Mouse (Mus musculus): ENCODE results near the gene Ankk1.

The Ankk1 gene

DNA sequence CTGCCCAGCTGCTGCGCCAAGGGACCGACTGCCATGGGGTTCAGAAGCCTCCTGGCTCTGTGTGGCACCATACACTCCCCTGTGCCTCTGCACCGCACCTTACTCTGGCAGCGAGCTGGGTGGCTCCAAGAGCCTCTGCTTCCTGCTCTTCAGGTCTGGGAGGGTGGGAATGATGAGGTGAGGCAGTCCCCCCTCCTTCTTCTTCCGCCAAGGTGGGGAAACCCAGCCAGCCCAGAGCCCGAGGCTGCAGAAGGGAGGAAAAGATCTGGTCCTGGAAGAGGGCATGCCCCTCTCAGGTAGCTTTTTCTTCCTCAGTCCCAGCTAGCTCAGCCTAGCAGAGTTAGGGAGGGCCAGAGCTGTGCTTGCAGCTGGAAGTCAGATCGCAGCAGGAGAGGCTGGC lies at the start of gene Ankk1:
Gene Ankk1 (minus strand): TSS at position 101 of the 400 bp plus-strand sequence.
- DNase-seq (ENCODE audit: extremely low read depth, low read depth), result no peak

DNA sequence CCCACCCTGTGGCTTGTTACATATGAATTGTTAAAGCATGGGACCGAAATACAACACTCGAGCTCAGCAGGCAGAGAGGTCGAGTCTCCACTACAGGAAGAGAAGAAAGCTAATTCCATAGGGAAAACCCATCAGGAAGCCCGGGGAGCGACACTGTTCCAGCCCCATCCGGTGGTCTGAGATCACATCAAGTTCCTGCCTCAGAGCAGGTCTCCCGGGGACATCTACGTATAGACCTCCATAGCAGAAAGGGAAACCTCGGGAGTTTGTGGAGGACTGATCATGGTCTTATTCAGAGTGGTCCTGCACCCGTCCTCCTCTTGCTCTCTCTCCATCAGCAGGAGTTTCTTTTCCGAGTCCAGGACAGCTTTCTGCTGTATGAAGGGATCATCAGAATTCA lies 45.3 kb upstream of the Ankk1 start:
- no peak for DNase-seq (ENCODE audit: extremely low read depth, low read depth)

DNA sequence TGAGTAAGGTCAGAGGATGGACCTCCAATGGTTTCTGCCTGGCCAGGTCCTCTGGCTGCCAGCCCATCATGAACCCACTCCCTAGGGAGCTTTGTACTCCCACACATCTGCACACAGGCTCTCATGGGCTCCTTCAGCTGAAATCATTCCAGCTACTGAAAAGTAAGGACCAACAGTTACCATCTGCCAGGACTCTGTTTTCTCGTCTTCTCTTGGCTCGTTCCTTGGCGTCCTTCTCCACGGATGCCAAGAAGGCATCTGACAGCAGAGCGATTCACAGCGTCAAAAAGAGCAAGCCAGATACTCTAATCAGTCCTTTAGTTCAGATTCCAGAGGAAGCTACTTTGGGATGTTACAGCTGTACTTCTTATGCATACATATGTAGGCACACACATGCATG lies 44.1 kb upstream of the Ankk1 start:
- DNase-seq (ENCODE audit: extremely low read depth, low read depth), result no peak

DNA sequence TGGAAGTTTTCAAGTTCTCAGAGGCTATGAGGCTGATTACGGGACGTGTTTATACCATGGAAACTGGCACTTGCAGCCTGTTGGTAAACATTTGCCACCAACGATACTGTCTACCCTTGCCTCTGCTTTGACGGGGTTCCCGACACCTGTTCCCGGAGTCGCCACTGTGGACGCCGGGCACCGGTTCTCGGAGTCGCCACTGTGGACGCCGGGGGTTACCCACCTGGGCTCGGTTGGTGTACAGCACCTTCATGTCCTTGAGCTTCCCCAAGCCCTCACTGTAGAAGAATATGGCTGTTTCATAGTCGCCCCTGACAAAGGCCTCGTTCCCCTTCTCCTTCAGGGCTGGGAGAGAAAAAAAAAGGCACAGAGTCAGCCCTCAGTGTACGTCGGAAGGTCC lies 43.2 kb upstream of the Ankk1 start:
- no peak for DNase-seq (ENCODE audit: extremely low read depth, low read depth)

DNA sequence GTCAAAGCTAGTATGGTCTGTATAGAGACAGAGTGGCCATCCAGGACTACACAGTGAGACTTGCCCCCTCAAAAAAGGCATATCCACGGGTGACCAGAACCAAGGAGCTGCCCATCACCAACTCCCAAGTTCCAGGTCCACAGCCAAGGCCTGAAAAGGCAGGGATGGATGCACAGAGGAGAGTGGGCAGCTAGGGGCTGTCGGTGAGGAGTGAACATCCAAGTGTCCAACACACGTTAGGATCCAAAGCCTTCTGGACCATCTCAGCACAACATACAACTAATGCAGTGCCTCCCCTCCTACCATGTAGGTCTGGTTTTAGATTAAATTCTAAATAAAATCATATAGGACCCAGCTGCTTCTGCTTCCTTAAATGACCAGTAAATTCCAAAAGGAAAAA lies 29.3 kb upstream of the Ankk1 start:
- no peak for DNase-seq (ENCODE audit: extremely low read depth, low read depth)

DNA sequence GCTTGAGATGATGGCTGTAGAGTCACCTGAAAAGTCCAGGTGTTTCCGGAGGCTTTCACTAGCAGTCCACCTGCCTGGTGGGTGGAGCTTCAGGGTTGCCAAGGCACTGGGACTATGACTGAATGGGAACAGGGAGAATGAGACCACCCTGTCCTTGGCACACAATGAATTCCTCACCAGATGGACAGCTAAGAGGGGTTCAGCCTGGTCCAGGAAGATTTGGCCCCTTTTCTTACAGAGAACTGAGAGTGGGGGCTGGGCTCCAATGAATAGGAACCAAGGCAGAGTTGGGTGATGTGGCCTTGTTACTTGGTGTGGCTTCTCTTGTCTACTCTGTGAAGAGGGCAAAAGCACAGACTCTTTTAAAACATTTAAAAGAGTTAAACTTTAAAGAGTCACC lies 25.6 kb upstream of the Ankk1 start:
- no peak for DNase-seq (ENCODE audit: extremely low read depth, low read depth)

DNA sequence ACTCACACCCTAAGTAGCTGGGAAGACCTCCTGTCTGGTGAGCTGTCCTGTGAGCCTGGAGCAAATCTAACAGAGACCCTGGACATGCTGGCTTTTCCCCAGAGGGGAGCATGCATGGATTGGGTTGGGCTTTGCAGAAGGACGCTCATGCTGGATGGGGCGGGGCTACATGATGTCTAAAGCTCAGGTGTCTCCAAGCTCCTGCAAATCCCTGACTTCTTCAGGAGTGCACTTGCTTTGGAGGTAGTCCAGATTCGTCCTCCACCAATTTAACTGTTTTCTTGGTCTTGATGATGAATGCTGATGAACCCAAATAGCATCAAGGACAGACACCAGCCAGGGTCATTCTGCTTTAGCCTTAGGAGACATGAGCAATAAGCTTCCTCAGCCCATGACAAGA lies 23.7 kb upstream of the Ankk1 start:
- no peak for DNase-seq (ENCODE audit: extremely low read depth, low read depth)

DNA sequence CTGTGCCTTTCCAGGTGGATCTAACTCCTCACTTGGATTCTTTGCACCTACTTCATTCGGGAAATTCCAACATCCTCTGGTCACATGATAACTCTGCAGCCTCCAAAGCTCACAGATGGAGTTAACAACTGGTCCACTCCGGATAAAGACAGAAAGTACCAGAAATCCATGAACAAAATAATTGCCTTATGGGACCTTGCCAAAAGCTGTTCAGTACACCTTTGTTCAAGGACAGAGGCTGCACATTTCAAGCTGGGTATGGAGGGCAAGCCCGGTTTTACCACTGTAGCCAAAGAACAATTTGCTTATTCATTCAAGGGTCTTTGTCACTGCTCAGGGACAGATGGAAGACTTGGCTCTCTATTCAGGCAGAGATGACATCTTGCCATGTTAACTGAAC lies 15.8 kb upstream of the Ankk1 start:
- DNase-seq (ENCODE audit: extremely low read depth, low read depth), result no peak

DNA sequence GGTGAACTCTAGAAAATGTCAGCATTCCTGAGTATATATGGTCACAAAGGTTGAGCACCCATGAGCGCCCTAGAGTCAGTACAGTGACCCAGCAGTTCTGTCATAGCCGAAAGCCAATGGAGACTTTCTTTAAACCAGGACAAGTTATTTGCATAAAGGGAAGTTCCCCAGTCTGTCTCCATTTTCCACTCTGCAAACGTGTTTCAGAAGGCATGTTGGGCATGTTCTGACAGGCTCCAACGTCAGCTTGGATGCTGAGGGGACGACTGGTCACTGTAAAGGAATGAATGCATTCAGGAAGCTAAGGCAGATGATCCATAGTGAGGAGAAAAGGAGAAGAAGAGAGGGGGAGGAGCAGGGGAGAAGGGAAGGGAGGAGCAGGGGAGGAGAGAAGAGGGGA lies 657 bp upstream of the Ankk1 start:
- no peak for DNase-seq (ENCODE audit: extremely low read depth, low read depth)

DNA sequence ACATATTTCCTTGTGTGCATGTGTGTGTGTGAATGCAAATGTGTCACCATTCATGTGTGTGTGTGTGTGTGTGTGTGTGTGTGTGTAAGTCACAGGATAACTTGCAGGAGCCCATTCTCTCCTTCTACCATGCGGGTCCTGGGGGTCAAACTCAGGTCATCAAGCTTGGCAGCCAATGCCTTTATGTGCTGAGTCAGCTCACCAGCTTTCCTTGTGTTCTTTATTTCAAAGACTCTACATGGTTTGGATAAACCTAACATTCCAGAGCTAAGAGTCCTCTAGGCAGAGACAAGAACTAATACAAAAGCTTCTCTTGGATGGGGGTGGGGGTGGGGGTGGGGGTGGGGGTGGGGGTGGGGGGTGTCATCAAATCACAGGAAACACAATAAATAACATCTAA lies 1.2 kb downstream of the Ankk1 start:
- no peak for DNase-seq (ENCODE audit: extremely low read depth, low read depth)

DNA sequence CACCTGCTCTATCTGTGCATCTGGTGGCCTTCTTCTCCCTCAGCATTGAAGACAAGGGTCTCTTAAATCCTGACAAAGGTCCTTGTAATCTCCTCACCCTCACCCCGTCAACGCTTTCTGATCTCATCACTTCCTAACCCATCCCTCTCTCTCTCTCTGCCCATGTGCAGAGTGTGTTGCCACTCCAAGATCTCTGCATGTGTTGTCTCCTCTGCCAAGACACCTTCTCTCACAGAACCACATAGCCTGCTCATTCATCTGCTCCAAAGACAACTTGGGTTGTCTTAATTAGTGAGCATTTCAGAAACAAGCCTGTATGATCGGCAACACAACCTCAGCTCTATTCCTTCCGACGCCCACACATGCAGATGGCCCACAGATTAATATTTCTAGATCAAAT lies 3.0 kb downstream of the Ankk1 start:
- no peak for DNase-seq (ENCODE audit: extremely low read depth, low read depth)

DNA sequence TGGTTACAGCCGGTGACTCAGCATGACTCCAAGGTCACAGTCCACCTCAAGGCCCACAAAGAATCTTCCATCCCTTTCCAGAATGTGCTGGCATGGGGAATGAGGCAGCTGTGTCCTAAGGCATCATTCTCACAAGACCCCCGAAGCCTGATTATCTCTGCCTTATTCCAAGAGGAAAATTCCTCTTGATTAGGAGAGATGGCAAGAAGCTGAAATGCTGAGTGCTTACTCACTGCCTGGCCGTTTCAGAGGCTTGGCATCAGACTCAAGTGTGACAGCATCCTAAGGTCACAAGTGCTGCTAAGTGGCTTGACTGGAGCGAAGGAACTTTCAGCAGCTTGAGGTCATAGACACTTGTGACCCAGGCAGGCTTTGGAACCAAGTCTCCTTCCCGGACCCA lies 16.2 kb downstream of the Ankk1 start:
- no peak for DNase-seq (ENCODE audit: extremely low read depth, low read depth)

DNA sequence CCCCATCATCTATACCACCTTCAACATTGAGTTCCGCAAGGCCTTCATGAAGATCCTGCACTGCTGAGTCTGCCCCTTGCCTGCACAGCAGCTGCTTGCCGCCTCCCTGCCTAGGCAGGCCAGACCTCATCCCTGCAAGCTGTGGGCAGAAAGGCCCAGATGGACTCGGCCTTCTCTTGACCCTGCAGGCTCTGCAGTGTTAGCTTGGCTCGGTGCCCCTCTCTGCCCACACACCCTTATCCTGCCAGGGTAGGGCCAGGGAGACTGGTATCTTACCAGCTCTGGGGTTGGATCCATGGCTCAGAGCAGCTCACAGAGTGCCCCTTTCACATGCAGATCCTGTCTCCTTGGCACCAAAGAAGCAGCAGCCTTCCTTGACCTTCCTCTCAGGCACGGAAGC lies 19.8 kb downstream of the Ankk1 start:
- no peak for DNase-seq (ENCODE audit: extremely low read depth, low read depth)

DNA sequence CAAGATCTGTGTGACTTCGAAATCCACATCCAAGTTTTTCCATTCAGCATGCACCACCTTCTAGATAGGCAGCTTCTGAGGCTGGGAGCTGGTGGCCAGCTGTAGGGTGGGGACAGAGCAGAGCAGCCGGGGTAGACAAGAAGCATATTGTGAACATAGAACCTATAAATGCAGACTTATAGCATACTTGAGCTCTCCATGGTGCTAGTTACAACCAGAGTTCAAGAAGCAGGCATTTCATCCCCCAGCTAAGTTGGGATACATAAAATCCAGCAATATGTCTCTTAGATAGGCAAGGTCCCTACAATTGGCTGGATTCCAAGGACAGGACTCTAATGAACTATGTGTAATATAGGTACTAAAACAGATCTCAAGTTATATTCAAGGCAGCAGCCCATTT lies 23.1 kb downstream of the Ankk1 start:
- DNase-seq (ENCODE audit: extremely low read depth, low read depth), result no peak

DNA sequence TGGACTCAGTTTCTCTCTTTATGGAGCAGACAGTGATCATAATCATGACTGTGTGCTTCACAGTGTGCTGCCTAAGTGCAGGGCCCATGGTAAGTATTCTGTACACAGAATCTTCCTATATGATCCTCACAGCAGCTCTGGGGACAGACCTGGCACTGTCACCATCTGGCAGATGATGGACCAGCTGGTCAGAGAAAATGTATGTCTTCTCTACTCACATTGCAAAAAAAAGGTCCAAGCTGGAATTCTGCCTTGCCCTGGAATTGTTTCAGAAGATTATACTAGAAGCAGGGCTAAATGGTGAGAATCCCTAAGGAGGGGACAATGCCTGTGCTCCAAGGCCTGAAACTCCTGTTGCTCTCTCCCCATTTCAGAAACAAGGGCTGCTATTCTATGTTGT lies 30.8 kb downstream of the Ankk1 start:
- DNase-seq (ENCODE audit: extremely low read depth, low read depth), result no peak

DNA sequence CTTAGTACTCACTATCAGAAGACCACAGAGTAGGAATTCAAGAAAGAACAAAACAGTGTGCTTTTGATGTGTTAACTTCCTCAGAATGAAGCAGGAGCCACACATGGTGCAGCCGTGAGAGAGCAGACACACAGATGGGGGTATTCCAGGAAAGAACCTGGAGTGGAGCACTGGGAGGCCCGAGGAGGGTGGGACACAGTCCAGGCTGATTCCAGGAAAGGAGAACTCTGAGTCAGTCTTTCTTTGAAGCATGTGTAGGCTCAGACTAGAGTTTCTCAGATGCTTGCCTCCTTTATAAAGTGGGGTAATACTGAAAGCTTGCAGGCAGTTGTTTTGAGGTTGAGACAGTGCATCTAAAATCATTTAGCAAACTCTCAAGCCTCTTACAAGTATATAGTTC lies 34.6 kb downstream of the Ankk1 start:
- no peak for DNase-seq (ENCODE audit: extremely low read depth, low read depth)

DNA sequence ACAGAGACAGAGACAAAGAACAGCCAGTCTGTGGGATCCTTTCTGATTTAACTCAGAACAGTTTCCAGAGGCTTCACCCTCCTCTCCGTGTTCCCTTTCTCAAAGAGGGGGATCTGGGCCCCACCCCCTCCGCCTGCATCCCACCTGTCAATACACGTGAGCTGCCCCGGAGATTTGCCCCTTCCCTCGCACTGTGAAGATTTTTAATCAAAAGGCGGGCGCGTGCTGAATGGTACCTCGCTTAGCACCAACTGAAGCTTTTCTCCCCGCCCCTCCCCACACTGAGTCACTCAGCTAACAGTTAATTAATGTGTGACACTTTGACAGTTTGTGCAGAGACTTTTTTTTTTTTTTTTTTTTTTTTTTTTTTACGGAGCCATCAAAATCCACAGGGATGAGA lies 40.7 kb downstream of the Ankk1 start:
- no peak for DNase-seq (ENCODE audit: extremely low read depth, low read depth)

DNA sequence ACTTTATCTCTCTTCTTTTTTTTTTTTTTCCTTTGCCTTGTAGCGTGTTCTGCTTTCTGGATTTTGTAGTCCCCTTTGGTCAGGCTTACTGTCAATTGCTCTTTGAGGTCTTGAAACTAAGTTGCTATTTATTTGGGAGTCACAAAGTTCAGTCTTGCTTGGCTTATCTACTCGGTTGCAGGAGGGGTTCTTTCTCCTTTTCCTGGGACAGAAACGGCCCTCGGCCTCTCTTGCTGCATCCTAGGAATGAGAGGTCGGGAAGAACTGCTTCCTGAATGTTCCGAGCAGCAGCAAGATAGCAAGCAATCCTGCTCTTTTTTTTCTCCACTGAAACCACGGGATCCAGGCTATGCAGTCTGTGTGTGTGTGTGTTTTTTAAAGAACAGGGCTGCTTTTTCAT lies 41.5 kb downstream of the Ankk1 start:
- no peak for DNase-seq (ENCODE audit: extremely low read depth, low read depth)

DNA sequence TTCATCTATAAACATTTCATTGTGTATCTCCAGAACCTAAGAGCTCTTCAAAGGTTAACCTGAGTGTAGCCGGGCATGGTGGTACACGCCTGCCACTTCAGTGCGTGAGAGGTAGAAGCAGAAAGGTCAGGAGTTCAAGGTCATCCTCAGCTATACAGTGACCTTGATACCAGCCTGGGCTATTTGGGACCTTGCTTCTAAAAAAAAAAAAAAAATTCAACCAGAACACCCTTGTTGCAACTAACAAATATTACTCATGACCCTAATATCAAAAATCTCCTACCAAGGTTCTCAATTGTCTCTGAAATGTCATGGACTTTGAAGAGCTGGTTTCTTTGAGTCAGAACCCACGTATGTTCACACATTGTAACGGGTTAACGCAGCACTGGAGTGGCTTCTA lies 42.0 kb downstream of the Ankk1 start:
- DNase-seq (ENCODE audit: extremely low read depth, low read depth), result no peak

DNA sequence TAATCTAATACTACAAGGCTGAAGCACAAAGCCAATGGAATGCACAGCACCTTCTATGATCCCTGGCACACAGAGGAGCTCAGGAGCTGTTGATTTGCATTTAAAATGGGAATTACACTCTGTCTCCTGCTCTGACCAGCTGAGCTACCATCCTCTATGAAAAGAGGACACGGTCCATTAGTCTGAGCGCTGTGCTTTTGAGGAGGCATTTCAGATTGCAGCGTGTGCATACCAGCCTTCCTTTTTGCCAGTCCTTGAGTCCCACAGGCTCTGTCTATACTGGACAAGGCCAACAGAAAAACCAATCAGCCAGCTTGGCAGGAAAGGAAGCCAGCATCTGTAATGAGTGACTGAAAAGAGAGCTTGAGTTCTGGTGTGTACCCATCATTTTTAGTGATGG lies 42.8 kb downstream of the Ankk1 start:
- no peak for DNase-seq (ENCODE audit: extremely low read depth, low read depth)

DNA sequence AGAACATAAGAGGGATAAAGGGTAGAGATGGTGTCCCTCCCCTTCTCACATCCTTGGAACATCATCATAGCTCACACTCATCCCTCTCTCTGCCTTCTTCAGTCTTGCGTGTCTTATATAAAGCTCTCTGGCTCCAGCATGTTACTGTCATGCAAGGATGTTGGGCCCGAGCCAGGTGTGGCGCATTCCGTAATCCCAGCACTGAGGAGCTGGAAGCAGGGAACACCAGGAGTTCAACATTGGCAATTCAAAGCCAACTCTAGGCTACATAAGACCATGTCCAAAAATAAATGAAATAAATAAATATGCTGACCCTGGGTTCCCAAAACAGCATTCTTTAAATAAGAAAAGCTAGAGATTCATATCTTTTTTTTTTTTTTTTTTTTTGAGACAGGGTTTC lies 46.9 kb downstream of the Ankk1 start:
- DNase-seq (ENCODE audit: extremely low read depth, low read depth), result no peak

DNA sequence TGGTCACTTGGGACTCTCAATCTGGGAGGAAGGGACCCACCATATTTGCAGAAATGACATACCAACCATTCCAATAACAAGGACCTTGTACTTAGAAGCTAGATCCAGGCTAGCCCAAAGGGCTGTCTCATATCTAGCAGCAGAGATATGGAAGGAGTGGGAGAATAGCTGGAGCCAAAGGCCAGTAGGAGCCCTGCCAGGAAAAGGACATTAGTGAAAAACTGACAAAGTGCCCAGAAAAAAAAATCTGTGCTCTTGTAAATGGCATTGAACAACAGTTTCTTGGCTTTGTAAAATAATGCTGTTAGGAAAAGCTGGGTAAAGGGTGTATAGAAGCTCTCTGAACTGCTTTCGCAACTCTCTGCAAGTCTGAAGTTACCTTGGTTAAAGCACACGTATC lies 52.9 kb downstream of the Ankk1 start:
- DNase-seq (ENCODE audit: extremely low read depth, low read depth), result no peak

DNA sequence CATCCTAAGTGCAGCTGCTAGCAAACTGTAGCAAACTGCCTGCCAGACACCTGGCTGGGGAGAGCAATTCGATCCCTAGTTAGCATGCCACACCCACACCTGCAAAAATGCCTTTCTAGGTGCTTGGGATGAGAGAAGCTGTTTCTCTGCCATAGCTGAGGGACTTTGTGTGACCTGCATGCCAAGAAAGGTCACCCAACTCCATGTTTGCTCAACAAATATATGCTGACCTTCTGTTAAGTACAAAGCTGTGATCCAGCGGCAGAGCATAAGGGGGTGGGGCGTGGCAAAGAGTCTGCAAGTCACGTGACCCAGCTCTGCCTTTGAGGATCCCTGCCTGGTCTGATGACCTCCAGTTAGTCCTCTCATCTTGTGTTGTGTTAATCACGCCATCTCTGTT lies 61.1 kb downstream of the Ankk1 start:
- DNase-seq (ENCODE audit: extremely low read depth, low read depth), result no peak

Data from MEL-GATA-1-ER (cell line).